Mouse (Mus musculus) ES-Bruce4 (cell line): Measurements from ENCODE around the gene Gfy.

Experiments
- CTCF ChIP-seq: IDR thresholded peaks from one replicate; pipeline ENCODE4 v1.8.1; 2011; ENCODE audit warnings: low read depth, low read length
- EP300 ChIP-seq: IDR thresholded peaks from 2 replicates; pipeline ENCODE4 v1.6.1; 2011; ENCODE audit warnings: low read depth, low read length; ENCODE audit not compliant: insufficient read depth
- POLR2A ChIP-seq: IDR thresholded peaks from one replicate; pipeline ENCODE4 v1.8.1; 2011; ENCODE audit warnings: low read length; ENCODE audit not compliant: insufficient read depth

GRCm38 (mm10) chr7:45131850-45132249 is 47.5 kb downstream of the Gfy start:
- TF ChIP-seq CTCF, result no peak
- TF ChIP-seq POLR2A, result no peak
- TF ChIP-seq EP300, result no peak
